Mouse (Mus musculus) MEL-GATA-1-ER (cell line): ENCODE measurements around the gene Tjp3.
"Not testable (repeated sequence)": the region's sequence is repeated elsewhere in the genome, so short reads cannot be mapped to it uniquely, and the experiment has no call there.

Source experiments
- DNase-seq: peaks from one replicate; pipeline ENCODE4 v3.0.0-alpha.2; 2012; ENCODE audit warnings: low read depth; ENCODE audit errors: extremely low read depth

The Tjp3 gene

DNA sequence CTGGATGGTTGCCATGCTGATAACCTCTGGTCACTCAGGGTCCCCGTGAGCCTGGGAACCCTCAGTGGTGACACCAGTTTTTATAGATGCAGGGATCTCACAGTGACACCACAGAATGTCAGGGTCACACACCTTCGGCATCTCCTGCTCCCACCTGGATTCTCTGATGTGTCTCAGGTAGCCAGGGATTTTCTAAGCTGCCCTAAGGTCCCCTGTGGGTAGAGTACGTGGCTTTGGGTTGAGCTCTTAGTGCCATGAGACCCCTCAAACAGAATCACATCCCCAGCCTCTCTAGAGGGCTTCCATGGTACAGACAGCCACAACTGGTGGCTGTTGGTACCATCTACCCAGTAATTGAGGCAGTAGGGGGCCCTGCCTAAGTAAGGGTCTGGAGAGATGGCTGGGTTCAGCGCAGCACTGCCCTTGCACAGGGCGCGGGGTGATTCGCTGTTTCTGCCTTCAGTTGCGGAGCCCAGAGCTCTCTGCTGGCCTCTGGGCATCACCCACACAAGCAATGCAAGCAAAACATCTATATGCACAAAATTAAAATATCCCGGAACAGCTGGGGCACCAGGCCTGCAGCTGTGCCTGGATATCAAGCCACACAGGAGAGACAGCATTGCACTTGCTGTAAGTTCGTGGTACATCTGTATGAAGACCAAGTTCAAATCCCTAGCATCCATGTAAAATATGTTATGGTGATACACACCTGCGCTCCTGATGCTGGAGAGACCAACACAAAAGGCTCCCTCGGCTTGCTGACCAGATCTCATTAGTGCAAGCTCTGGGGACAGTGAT lies 54.7 kb downstream of the Tjp3 start:
- no peak for DNase-seq

DNA sequence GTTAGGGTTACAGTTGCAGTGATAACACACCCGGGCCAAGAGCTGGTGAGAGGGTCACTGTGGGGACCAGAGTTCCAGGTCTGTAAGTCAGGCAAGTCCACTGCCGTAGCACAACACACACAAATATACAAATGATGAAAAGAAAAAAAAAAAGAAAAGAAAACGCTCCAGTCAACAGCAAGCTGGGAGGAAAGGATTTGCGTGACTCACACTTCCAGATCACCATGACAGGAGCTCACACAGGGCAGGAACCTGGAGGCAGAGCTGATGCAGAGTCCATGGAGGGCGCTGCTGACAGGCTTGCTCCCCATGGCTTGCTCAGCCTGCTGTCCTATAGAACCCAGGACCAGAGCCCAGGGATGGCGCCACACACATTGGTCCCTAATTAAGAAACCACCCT lies 57.2 kb downstream of the Tjp3 start:
- DNase-seq: no peak

DNA sequence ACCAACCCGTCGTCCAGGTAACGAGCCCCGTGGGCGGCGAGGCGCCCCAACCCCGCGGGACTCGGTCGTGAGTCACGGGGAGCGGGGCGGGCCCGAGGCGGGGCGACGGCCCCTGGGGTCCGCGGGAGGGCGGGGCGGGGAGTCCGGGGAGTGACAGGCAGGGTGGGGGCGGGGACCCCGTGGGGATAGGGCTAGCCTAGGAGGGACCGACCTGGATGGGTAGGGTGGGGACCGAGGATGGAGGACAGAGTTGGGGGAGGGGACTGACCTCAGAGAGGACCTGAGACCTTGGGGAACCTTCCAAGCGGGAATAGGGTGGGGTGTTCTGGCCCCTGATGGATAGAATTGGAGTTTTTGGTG lies 58.2 kb downstream of the Tjp3 start:
- no peak for DNase-seq

DNA sequence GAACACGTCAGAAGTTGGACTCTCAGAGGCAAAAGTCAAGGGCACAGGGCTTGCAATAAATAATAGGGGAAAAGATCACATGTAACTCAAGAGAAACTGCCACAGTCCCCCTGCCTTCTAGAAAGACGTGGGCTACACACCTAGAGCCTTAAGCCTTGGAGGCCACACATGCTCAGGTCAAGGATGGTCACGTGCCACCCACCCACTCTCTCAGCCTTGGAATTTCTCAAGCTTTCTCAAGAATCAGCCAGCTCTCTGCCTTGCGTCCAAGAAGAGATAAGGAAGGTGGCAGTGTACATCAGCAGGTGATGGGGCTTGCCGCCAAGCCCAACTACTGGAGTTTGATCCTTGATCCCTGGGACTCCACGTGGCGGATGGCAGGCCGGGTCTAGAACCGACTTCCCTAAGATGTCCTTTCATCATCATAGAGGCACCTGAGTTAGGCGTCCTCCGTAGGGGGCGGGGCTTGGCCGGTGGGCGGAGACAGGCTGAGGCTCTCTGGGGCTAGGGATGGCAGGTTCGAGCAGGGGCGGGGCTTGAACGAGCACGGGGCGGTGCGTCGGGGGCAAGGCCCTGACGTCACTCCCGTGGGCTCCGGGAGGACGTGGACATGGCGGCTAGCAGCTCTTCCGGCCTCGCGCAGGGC lies 58.7 kb downstream of the Tjp3 start, which contains the start of gene Zfr2:
TSS of gene Zfr2 (plus strand) at position 576 of the 646 bp plus-strand sequence.
- peak; percentile 75 for DNase-seq

DNA sequence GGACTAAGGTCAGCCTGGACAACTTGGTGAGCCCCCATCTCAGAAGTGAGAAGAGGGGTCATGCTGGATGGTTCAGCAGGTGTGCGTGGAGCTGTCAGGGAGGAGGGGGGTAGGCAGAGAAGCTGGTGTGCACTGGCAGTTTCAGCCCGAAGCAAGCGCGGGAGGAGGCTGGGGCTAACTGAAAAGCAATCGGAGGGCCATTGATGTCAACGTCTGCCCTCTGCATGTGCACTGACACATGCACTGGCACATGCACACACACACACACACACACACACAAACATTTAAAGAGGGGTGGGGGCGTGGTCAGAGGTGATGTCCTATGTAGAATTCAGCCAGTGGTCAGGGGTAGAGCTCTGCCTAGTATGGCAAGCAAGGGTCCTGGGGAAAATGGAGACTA lies 59.9 kb downstream of the Tjp3 start:
- DNase-seq: no peak

DNA sequence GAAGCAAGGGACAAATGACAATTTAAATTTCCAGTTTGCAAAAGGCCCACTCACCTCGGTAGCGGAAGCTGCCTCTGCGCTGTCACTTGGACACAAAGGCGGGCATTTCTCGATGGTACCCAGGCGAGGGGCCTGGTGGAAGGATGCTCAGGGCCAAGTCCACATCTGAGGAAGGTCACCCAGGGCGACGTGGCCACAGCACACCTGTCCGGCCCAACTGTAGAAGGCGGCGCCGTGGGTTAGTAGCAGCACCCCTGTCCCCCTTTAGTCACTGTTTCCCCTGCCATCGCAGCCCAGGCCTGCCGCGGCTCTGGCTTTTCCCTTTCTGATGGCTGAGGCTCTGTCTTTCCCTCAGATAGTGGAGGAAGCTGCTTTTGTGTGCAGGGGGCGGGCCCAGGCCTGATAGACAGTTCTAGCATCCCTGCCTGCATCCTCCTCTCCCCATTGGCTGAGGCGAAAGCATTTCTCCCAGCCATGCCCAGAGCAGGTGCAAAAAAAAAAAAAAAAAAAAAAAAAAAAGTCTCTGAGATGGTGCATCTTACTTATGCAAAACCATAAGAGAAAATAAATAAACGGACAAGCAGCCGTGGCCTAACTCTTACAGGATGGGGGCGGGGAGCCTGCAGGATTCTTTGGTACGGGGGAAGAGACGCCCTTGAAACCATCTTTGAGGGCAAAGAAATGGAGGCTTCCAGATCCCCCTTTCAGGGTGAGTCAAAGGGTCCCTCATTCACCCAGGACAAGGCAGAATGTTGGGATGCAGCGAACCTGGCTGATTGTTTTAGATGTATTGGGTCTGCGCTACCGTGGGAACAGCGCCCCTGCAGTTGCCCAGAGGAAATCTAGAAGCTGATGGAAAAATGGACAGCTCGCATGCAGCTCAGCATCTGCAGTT lies 60.7 kb downstream of the Tjp3 start, which contains the start of gene Atcay:
TSS of gene Atcay (minus strand) at position 396 of the 895 bp plus-strand sequence.
- no peak for DNase-seq

DNA sequence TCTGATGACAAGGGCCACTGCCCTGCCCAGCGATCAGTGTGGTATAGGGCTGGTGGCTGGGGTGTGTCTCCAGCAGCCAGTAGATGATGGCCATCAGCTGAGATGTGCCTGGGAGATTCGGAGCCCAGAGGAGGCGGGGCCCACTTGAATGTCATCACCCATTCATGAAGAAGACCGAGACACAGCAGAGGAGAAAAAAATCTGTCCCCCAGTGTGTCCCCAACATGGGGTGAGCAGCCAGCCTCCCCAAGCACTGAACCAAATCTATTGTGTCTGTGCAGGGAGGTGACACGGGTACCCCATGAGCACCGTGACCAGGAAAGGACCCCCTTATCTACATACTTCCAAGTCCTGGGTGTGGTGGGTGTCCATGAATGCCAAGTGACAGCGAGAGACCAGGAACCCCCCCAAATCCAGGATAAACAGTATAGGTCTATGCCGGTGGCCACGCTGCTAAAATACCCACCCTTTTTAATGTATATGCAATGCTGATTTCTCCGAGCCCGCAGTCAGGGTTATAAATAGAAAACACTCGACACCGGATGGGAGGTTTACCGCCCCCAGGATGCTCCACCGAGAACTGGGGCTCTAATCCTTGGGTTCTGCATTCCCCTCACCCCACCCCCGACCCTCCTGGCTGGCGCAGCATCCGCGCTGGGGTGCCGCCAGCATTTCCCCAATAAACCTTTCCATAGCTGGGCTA lies 61.5 kb downstream of the Tjp3 start:
- DNase-seq: no peak

DNA sequence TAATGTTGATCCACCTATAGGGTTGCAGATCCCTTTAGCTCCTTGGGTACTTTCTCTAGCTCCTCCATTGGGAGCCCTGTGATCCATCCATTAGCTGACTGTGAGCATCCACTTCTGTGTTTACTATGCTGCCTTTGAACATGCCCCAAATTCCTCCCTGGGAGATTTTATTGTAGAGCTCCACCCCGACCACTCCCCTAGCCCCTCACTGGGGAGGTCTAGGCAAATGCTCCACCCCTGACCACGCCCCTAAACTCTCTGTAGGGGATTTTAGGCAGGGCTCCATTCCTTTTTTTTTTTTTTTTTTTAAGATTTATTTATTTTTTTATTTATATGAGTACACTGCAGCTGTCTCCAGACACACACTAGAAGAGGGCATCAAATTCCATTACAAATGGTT lies 67.7 kb downstream of the Tjp3 start:
- not testable (repeated sequence) for DNase-seq
